Mouse (Mus musculus): Measurements from ENCODE around the gene Zfp987. TPM values are rescaled to one million over a fixed set of nuclear protein-coding genes. Genes with fewer than 3 reads are reported as not detected.
"Not testable (repeated sequence)": the region's sequence is repeated elsewhere in the genome, so short reads cannot be mapped to it uniquely, and the experiment has no call there.

Gene Zfp987
- not detected for total RNA-seq (2021)

DNA sequence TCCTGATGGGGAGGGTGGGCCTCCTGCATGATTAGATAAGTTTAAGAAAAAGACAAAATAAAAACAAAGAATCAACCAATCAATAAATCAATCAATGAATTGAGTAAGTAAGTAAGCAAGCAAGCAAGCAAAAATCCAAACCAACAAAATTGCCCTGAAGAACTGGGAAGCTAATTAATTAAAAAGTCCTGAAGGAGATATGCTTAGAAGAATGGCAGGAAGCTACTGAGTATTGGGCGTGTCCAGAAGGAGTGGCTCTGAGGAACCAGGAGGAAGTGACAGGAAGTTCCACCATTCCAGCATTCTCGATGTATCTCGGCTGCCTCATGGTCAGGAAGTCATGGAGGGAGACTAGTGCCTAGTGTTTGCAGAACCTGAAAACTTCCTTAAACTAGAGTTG, at the start of gene Zfp987:
Gene Zfp987, plus strand, starts transcription at position 301 of the 400 bp plus-strand sequence.
- not testable (repeated sequence) for DNase-seq

- DNase-seq = not testable (repeated sequence)
Observed at GRCm38 (mm10) chr4:146052536-146052935, 44.6 kb upstream of the Zfp987 start.

- not testable (repeated sequence) for DNase-seq
Observed at GRCm38 (mm10) chr4:146053445-146053844, 43.7 kb upstream of the Zfp987 start.

GRCm38 (mm10) chr4:146055335-146055734, 41.8 kb upstream of the Zfp987 start:
- no peak for DNase-seq

- DNase-seq = not testable (repeated sequence)
Observed at GRCm38 (mm10) chr4:146058646-146059045, 38.5 kb upstream of the Zfp987 start.

GRCm38 (mm10) chr4:146059078-146059477, 38.0 kb upstream of the Zfp987 start:
- DNase-seq = not testable (repeated sequence)

DNA sequence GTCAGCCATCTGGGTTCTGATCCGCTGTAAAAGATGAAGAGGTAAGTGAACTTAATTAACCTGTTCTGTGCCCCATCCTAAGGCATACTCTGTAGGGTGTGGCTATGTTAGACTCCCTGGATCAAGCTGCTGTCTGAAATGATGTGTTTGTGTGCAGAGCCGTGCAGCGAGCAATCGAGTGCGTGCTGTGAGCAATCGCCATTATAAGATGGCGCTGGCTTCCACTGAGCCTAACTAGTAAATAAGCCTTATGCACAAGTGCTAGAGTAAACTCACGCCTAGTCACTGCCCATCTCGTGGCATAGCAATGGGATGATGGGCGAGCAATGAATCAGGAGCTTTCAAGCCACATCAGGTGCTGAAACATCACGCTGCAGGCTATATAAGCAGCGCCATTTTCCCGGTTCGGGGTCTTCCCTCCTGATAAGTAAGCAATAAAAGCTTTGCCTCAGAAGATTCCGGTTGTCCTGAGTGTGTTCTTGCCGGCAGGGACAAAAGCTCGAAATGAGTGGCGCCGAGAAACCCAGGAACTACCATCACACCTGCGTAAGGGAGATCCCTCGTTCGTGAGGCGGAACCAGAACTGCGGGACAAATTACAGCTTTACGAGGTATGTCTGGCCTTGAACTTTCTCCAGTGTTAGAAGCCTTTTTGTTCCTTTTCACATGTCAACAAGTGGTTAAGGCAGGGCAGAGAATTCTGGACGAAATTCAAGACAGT, 37.0 kb upstream of the Zfp987 start:
- not testable (repeated sequence) for DNase-seq

GRCm38 (mm10) chr4:146061082-146061481, 36.0 kb upstream of the Zfp987 start:
- DNase-seq = not testable (repeated sequence)

DNA sequence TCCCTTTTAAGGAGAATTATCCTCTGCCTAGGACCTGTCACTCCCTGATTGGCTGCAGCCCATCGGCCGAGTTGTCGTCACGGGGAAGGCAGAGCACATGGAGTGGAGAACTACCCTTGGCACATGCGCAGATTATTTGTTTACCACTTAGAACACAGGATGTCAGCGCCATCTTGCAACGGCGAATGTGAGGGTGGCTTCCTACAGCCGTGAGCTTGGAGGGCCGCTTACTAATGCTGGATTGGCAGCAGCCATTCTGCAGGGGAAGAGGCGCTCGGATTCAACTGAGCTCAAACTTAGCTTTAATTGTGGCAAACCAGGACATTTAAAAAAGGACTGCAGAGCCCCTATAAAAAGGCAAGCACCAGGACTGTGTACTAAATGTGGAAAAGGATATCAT, 35.1 kb upstream of the Zfp987 start:
- DNase-seq = not testable (repeated sequence)

DNA sequence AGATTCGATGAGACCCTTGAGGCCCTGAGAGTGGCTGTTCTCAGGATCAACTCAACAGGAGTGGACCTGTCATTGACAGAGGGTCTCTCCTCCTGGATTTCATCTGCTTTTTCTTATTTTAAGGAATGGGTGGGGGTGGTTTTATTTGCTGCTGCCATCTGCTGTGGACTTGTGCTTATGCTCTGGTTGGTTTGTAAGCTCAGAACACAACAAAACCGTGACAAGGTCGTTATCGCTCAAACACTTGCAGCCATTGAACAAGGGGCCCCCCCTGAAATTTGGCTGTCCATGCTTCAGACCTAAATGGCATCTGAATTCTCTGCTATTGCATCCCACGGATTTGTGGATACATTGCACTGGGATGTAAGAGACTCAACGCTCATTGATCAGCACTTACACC, 34.1 kb upstream of the Zfp987 start:
- not testable (repeated sequence) for DNase-seq

DNA sequence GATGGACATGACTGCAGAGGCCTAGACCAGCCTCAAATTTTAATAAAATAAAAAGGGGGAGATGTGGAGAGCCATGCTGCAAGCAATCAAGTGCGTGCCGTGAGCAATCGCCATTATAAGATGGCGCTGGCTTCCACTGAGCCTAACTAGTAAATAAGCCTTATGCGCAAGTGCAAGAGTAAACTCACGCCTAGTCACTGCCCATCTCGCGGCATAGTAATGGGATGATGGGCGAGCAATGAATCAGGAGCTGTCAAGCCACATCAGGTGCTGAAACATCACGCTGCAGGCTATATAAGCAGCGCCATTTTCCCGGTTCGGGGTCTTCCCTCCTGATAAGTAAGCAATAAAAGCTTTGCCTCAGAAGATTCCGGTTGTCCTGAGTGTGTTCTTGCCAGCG, 33.5 kb upstream of the Zfp987 start:
- DNase-seq = not testable (repeated sequence)

GRCm38 (mm10) chr4:146064807-146065206, 32.3 kb upstream of the Zfp987 start:
- not testable (repeated sequence) for DNase-seq

- DNase-seq = not testable (repeated sequence)
Observed at GRCm38 (mm10) chr4:146066932-146067580, 30.0 kb upstream of the Zfp987 start.

- DNase-seq = not testable (repeated sequence)
Observed at GRCm38 (mm10) chr4:146067594-146067993, 29.5 kb upstream of the Zfp987 start.

DNA sequence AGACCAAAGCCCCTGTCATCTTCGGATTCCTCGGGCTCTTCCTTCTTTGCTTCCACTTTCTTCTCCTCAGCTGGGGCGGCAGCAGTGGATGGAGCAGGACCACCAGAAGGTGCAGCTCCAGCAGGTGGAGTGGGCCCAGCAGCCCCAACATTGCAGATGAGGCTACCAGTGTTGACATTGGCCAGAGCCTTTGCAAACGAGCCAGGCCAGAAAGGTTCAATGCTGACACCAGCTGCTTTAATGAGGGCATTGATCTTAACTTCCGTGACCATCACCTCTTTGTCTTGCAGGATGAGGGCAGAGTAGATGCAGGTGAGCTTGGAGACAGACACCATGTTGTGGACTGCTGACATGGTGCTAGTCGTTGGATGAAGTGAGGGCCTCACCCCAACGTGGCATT, 23.8 kb upstream of the Zfp987 start:
- DNase-seq = not testable (repeated sequence)

DNA sequence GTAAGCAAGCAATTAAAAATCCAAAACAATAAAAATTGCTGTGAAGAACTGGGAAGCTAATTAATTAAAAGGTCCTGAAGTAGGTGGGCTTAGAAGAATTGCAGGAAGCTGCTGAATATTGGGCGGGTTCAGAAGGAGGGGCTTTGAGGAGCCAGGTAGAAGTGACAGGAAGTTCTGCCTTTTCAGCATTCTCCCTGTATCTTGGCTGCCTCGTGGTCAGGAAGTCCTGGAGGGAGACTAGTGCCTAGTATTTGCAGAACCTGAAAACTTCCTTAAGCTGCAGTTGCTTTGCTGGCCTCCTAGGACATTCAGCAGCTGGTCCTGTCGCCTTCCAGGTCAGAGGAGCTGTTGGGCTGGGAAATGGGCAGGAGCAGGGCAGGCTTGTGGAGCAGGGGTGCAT, 4.3 kb downstream of the Zfp987 start:
- not testable (repeated sequence) for DNase-seq

GRCm38 (mm10) chr4:146156524-146156923, 59.4 kb downstream of the Zfp987 start, which contains the start of gene Zfp600:
Zfp600 (plus strand) TSS chr4:146156824.
- not testable (repeated sequence) for DNase-seq

GRCm38 (mm10) chr4:146162893-146163292, 65.8 kb downstream of the Zfp987 start:
- not testable (repeated sequence) for DNase-seq

GRCm38 (mm10) chr4:146167202-146167832, 70.2 kb downstream of the Zfp987 start:
- not testable (repeated sequence) for DNase-seq

- DNase-seq = not testable (repeated sequence)
Observed at GRCm38 (mm10) chr4:146167879-146168532, 70.9 kb downstream of the Zfp987 start.

DNA sequence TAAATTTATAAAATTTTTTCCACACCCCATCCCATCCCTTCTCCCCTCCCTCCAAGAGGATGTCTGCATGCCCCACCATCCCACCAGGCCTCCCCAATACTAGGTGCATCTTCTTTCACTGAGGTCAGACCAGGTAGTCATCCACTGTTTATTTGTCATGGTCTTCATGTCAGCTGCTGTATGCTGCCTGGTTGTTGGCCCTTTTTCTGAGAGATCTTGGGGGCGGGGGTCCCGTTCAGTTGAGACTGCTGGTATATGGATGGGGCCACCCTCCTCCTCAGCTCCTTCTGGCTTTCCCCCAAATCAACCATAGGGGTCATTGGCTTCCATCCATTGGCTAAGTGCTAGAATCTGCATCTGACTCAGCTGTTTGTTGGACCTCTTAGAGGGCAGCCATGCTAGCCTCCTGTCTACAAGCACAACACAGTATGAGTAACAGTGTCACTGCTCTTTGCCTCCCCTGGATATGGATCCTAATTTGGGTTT, 71.7 kb downstream of the Zfp987 start:
- DNase-seq = not testable (repeated sequence)
